Mouse (Mus musculus) layer of hippocampus, adult 11-12 months (tissue): ENCODE data around the gene Fgd1.
A peak's percentile ranks its signal among the peaks of the same experiment; 100 is the strongest.

Experiments
- DNase-seq: peaks from one replicate; pipeline ENCODE4 v3.0.0; 2022; ENCODE audit warnings: low spot score

Gene Fgd1

GRCm38 (mm10) chrX:151087418-151087817, 41.5 kb downstream of the Fgd1 start:
- DNase-seq = peak; percentile 21

GRCm38 (mm10) chrX:151096171-151097058, 50.5 kb downstream of the Fgd1 start, which contains the start of gene Tsr2:
Gene Tsr2 (minus strand): TSS chrX:151096543.
- DNase-seq = peak; percentile 78

GRCm38 (mm10) chrX:151107301-151108067, 61.5 kb downstream of the Fgd1 start:
- no peak for DNase-seq

- peak; percentile 37 for DNase-seq
These were observed 70.8 kb downstream of the Fgd1 start for GRCm38 (mm10) chrX:151116795-151117194.

- no peak for DNase-seq
These were observed 71.5 kb downstream of the Fgd1 start for GRCm38 (mm10) chrX:151117432-151117831.

- DNase-seq = no peak
These were observed 78.0 kb downstream of the Fgd1 start for GRCm38 (mm10) chrX:151123933-151124332.

GRCm38 (mm10) chrX:151130493-151130892, 84.5 kb downstream of the Fgd1 start:
- no peak for DNase-seq

- no peak for DNase-seq
These were observed 86.8 kb downstream of the Fgd1 start for GRCm38 (mm10) chrX:151132785-151133184.
